Mouse (Mus musculus): ENCODE data around the gene Olfr112.
"Not testable (repeated sequence)": the region's sequence is repeated elsewhere in the genome, so short reads cannot be mapped to it uniquely, and the experiment has no call there.

The Olfr112 gene

GRCm38 (mm10) chr17:37569351-37569750 lies at the start of gene Olfr112:
Gene Olfr112, minus strand, starts transcription at chr17:37569451.
- DNase-seq (ENCODE audit: low read depth, low spot score) = no peak

DNA sequence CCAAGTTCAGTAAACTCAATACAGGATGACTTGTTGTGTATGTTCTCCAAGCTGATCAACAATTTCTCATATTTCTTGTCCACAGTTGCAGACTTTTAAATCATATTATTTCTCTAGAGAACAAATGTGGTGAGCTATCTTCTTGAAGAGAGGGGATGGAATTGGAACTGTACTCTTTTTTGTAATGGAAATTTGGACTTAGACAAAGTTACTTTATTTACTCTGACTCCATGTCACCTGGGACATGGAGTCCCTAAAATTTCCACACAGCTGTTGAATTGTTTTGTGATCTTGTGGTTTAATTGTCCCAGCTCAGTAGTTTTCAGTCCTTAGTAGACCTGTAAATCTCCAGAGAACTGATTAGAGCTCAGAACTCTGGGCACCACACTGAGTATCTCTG lies 23.4 kb upstream of the Olfr112 start, which contains the start of gene Olfr114:
Gene Olfr114, minus strand, starts transcription at position 101 of the 400 bp plus-strand sequence.
- no peak for DNase-seq (ENCODE audit: low read depth, low spot score)

GRCm38 (mm10) chr17:37577563-37577962 lies 8.3 kb upstream of the Olfr112 start, which contains the start of gene Olfr113:
Gene Olfr113, minus strand, starts transcription at chr17:37577663.
- no peak for DNase-seq (ENCODE audit: low read depth, low spot score)

DNA sequence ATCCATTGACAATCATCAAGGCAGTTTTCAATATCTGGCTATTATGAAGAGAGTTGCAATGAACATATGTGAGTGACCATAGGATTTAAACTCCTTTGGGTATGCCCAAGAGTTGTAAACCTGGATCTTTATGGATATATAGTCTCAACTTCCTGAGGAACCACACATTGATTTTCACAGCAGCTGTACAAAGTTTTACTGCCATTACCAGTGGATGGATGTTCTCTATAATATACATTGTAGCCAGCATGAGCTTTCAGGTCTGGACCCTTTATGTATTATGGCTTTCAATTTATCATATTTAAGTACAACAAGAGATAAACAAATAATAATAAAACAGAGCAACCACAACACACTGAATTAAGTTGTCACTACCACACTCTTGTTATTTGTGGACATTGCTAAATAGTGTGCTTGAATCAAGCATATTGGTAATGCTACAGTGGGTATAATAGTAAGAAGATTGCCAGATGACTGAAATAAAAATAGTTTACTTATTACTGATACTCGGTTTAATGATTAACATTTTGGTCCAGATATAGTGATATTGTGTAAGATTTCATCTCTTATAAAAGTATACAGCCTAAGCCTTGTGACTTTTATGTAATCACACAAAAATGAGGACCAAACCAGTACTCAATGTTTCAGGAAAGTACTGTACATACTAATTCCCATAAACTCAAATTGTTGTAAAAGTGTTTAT lies 10.2 kb downstream of the Olfr112 start:
- DNase-seq (ENCODE audit: low read depth, low spot score) = no peak

DNA sequence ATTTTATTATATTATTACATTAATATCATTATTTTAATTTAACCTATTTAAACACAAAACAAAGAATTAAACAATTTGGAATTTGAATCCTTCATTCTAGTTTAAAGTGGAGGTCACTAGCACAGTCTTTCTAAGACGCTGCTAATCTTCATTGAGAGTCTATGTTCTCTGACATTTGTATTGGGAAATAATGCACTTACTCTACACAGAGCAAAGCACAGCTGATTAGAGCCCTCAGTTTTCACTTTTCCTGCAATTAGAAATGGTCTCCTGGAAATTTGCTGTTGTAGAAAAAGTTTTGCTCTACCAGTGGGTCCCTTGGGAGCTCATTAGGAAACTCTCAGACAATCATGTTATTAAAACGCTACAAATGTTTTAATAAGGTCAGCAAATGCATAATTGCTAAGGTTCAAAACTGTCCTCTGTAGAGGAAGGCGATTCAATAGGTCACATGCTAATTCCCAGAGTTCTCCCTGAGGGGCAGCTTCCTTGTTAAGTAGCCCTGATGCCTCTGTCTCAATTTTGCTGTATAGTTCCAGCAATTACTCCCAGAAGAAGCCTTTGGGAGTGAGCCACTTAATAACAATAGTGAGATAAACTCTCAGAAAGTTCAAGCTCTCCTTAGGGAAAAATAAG lies 25.3 kb downstream of the Olfr112 start:
- no peak for DNase-seq (ENCODE audit: low read depth, low spot score)

DNA sequence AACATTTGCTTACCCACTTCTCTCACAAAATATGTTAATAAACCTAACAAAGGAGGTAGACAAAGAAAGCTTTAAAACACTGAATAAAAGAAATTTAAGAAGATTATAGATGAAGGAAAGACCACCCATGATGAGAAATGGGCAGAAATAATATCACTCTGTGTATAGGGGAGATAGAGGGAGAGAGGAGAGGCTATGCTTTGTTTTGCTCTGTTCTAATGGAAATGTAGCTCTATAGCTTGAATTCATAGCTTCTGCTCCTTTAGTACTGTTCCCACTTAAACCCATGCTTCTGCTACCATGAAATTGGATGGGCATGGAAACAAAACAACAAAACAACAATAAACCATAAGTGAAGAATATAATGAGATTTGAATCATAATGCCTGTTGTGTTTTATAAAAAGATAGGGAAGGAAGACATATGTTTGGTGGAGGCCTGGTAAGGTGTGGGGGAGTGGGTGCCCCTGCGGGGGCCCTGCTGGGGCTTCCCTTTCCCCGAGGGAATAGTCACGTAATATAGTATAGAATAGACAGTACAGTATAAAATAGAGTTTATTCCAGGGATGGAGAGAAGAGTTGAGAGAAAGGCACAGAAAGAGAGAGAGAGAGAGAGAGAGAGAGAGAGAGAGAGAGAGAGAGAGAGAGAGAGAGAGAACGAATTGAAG lies 27.7 kb downstream of the Olfr112 start:
- no peak for DNase-seq (ENCODE audit: low read depth, low spot score)

GRCm38 (mm10) chr17:37538416-37538815 lies 30.8 kb downstream of the Olfr112 start:
- DNase-seq (ENCODE audit: low read depth, low spot score) = not testable (repeated sequence)

- DNase-seq (ENCODE audit: low read depth, low spot score) = no peak
Measured at GRCm38 (mm10) chr17:37535173-37535572, 34.1 kb downstream of the Olfr112 start.

GRCm38 (mm10) chr17:37525427-37525826 lies 43.8 kb downstream of the Olfr112 start:
- DNase-seq (ENCODE audit: low read depth, low spot score) = not testable (repeated sequence)

DNA sequence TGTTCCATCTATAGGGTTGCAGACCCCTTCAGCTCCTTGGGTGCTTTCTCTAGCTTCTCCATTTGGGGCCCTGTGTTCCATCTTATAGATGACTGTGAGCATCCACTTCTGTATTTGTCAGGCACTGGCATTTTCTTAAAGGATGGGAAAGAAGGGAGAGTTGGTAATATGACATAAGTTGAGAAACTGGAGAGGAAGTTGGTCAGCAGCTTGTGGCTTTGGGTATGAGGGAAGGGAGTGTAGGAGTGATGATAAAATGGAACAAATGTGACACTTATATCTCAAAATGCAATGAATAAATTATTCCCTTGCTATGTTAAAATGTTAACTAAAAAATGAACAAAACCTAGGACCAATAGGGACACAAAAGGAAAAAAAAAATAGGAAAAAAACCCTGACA lies 44.6 kb downstream of the Olfr112 start:
- not testable (repeated sequence) for DNase-seq (ENCODE audit: low read depth, low spot score)
